In genomic region chr10:53580137-53580536, GRCm38 (mm10) we compare ENCODE assay signal across 8 mouse cellular contexts. TPM values are rescaled to one million over a fixed set of nuclear protein-coding genes. Genes with fewer than 3 reads are reported as not detected.
DNase-seq lines count a peak whose midpoint lies in the region; ATAC-seq and TF ChIP-seq lines count a peak whose summit lies in the region.

No protein-coding gene starts in this region.

- no peak overlapping the region for H3K9ac ChIP-seq in hindbrain, embryonic 14.5 days
- H3K9ac ChIP-seq in liver, postnatal 0 days (replicated peaks) = no peak overlapping the region

- TF ChIP-seq CTCF in liver, postnatal 0 days (IDR thresholded peaks at IDR 0.05; ENCODE audit: low read depth) = no peak
- no peak for TF ChIP-seq CTCF in thymus, adult 2 months (IDR thresholded peaks at IDR 0.05; ENCODE audit: borderline replicate concordance, control insufficient read depth, extremely low read depth, insufficient read depth, low read length, poor library complexity)

- H3K27me3 ChIP-seq in hindbrain, embryonic 14.5 days (ENCODE audit: control insufficient read depth, insufficient read depth, low read length) = no peaks in the 10 kb centered on the region
- no peaks in the 10 kb centered on the region for H3K27me3 ChIP-seq in liver, postnatal 0 days (ENCODE audit: insufficient read depth, low read length)
- no peaks in the 10 kb centered on the region for H3K27me3 ChIP-seq in thymus, adult 2 months (ENCODE audit: control insufficient read depth, insufficient read depth, low read length)

- peak overlapping the region; percentile 63 for H3K4me2 ChIP-seq in hindbrain, embryonic 14.5 days (replicated peaks)
- H3K4me2 ChIP-seq in liver, postnatal 0 days (ENCODE audit: low read depth, low read length) = peak overlapping the region; percentile 74

- peak overlapping the region; percentile 26 for H3K4me3 ChIP-seq in hindbrain, embryonic 14.5 days (replicated peaks; ENCODE audit: low read length)
- peak overlapping the region; percentile 24 for H3K4me3 ChIP-seq in liver, postnatal 0 days (ENCODE audit: low read depth, low read length)
- no peak overlapping the region for H3K4me3 ChIP-seq in thymus, adult 2 months (ENCODE audit: control insufficient read depth, insufficient read depth, low read length)

- no peaks in the 10 kb centered on the region for H3K9me3 ChIP-seq in hindbrain, embryonic 14.5 days (ENCODE audit: control insufficient read depth, low read length)
- H3K9me3 ChIP-seq in liver, postnatal 0 days (ENCODE audit: low read length) = no peaks in the 10 kb centered on the region

- DNase-seq in layer of hippocampus, adult 11-12 months (ENCODE audit: low spot score) = peak; percentile 8
- DNase-seq in layer of hippocampus, postnatal 36 days = no peak
- DNase-seq in embryo, embryonic 9.5 days (ENCODE audit: extremely low spot score) = peak; percentile 22
- no peak for DNase-seq in hindbrain, embryonic 14.5 days (ENCODE audit: low spot score)
- DNase-seq in liver, postnatal 0 days = no peak
- no peak for DNase-seq in thymus, adult 2 months
- DNase-seq in thymus, postnatal 14 days = no peak
- no peak for DNase-seq in c-Kit-positive CD71-positive TER-119-positive erythroid progenitor cells, embryonic 14.5 days (ENCODE audit: low spot score)

- no peak overlapping the region for H3K27ac ChIP-seq in hindbrain, embryonic 14.5 days
- no peak overlapping the region for H3K27ac ChIP-seq in liver, postnatal 0 days (ENCODE audit: low read depth)
- H3K27ac ChIP-seq in thymus, adult 2 months (ENCODE audit: control insufficient read depth, insufficient read depth, low read length) = no peak overlapping the region

- WGBS in hindbrain, embryonic 14.5 days = 28% methylated on average over 7 of the region's 7 CpGs
- WGBS in liver, postnatal 0 days (ENCODE audit: insufficient replicate concordance) = 49% methylated on average over 7 of the region's 7 CpGs
- 86% methylated on average over 7 of the region's 7 CpGs for WGBS in thymus, adult 2 months

- no peak for TF ChIP-seq EP300 in liver, postnatal 0 days (IDR thresholded peaks at IDR 0.05; ENCODE audit: low read depth)

- TF ChIP-seq POLR2A in thymus, adult 2 months (IDR thresholded peaks at IDR 0.05; ENCODE audit: control insufficient read depth, extremely low read depth, insufficient read depth, low read length, poor library complexity) = no peak

- ATAC-seq in hindbrain, embryonic 14.5 days (ENCODE audit: low FRiP score) = peak; percentile 60
- peak; percentile 60 for ATAC-seq in liver, postnatal 0 days

- no peaks in the 10 kb centered on the region for H3K36me3 ChIP-seq in hindbrain, embryonic 14.5 days (replicated peaks; ENCODE audit: control insufficient read depth, insufficient read depth)
- H3K36me3 ChIP-seq in liver, postnatal 0 days (replicated peaks; ENCODE audit: insufficient read depth, low read length) = no peaks in the 10 kb centered on the region
- H3K36me3 ChIP-seq in thymus, adult 2 months (ENCODE audit: control insufficient read depth, insufficient read depth, low read length) = no peaks in the 10 kb centered on the region

- 0 out of 2 replicates have a peak, but pooled peaks cover 4% of the 10 kb centered on the region for H3K4me1 ChIP-seq in hindbrain, embryonic 14.5 days (replicated peaks; ENCODE audit: control insufficient read depth, insufficient read depth, low read length)
- 0 out of 2 replicates have a peak, but pooled peaks cover 3% of the 10 kb centered on the region for H3K4me1 ChIP-seq in liver, postnatal 0 days (ENCODE audit: insufficient read depth)
- H3K4me1 ChIP-seq in thymus, adult 2 months (replicated peaks; ENCODE audit: control insufficient read depth, insufficient read depth, low read length) = no peaks in the 10 kb centered on the region

RNA-seq across cellular contexts. Expression of gene Asf1a, which starts 16.4 kb away (rescaled TPM):
- total RNA-seq in layer of hippocampus, postnatal 36 days (2021) = 10 to 100 TPM; 22.9 to 30.4 TPM
- polyA plus RNA-seq in hindbrain, embryonic 14.5 days (2014; fragmentation: Nextera tagmentation; extraction: Ambion mirVana) = 70.2 and 70.6 TPM in 2 replicates
- 49.7 and 51.8 TPM in 2 replicates for polyA plus RNA-seq in liver, postnatal 0 days (2015; fragmentation: Nextera tagmentation; extraction: Ambion mirVana)
- polyA plus RNA-seq in thymus, adult 2 months (2012; rRNA removed) = 12.2 and 12.5 TPM in 2 replicates

RNA-seq across cellular contexts. Expression of gene Mcm9, which starts 50.1 kb away (rescaled TPM):
- 1 to 10 TPM; 4.7 to 6.2 TPM for total RNA-seq in layer of hippocampus, postnatal 36 days (2021)
- polyA plus RNA-seq in hindbrain, embryonic 14.5 days (2014; fragmentation: Nextera tagmentation; extraction: Ambion mirVana) = 7.0 and 7.3 TPM in 2 replicates
- 2.7 and 3.0 TPM in 2 replicates for polyA plus RNA-seq in liver, postnatal 0 days (2015; fragmentation: Nextera tagmentation; extraction: Ambion mirVana)
- 8.4 and 11.0 TPM in 2 replicates for polyA plus RNA-seq in thymus, adult 2 months (2012; rRNA removed)

Comparison
In these comparisons a context has a peak if more than half of its experiments do, and no peak if none do; other contexts are left out.
1. DNase-seq: peak in layer of hippocampus, adult 11-12 months (single experiment) and embryo, embryonic 9.5 days (single experiment); none in layer of hippocampus, postnatal 36 days (0 of 2), hindbrain, embryonic 14.5 days (single experiment), liver, postnatal 0 days (single experiment), thymus, adult 2 months (single experiment), thymus, postnatal 14 days (single experiment) and c-Kit-positive CD71-positive TER-119-positive erythroid progenitor cells, embryonic 14.5 days (single experiment).